Mouse (Mus musculus): Measurements from ENCODE around the gene Crtac1. TPM values are rescaled to one million over a fixed set of nuclear protein-coding genes. Genes with fewer than 3 reads are reported as not detected.

Gene Crtac1
- 0.21 TPM for polyA plus RNA-seq (2017; shearing (Covaris generic))

GRCm38 (mm10) chr19:42431485-42432190 lies at the start of gene Crtac1:
Gene Crtac1 (minus strand): TSS chr19:42431783.

DNA sequence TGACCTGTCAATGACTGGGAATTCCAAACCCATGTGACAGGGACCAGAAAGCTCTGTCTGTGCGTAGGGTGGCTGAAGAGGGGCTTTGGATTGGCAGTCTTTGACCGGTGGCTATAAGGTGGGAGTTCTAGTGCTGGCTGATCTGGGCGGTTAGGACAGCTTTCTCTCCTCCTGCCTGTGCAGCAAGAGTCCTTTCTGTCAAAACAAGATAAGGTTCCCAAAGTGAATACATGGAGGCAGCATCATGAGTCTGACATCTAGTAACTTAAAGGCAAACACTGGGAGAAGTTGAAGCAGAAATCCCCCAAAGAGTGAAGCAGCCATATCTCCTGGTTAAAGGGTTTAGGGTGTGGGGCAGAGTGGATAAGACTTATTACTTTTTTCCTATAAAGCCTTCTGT lies 184.1 kb downstream of the Crtac1 start, which contains the start of gene Golga7b:
TSS of gene Golga7b (plus strand) at position 56 of the 400 bp plus-strand sequence.

Other genes with a start within 250 kb of the Crtac1 start
- not detected for gene Sfrp5, start 229.5 kb downstream of the Crtac1 start, polyA plus RNA-seq (2017; shearing (Covaris generic))
- gene Golga7b, start 184.2 kb downstream of the Crtac1 start, polyA plus RNA-seq (2017; shearing (Covaris generic)), result not detected
- 45.3 TPM for gene R3hcc1l, start 87.0 kb upstream of the Crtac1 start, polyA plus RNA-seq (2017; shearing (Covaris generic))
- gene Loxl4, start 181.0 kb upstream of the Crtac1 start, polyA plus RNA-seq (2017; shearing (Covaris generic)), result 0.17 TPM